Mouse (Mus musculus) gastrocnemius, postnatal 14 days (tissue): ENCODE results near the gene Cttnbp2nl. TPM values are rescaled to one million over a fixed set of nuclear protein-coding genes. Genes with fewer than 3 reads are reported as not detected.

ENCODE experiments used
- DNase-seq: peaks from one replicate; pipeline ENCODE4 v3.0.0; 2021; ENCODE audit warnings: mixed read lengths
- intact Hi-C: fragments of 180-260 bp; cut with DNase I; formaldehyde crosslinking; loops from one replicate; pipeline ENCODE4 v1.15.1; 2025; ENCODE audit warnings: low total_unique reads
- total RNA-seq, 2 experiments: library from RNA; stranded (reverse); gene quantifications; 2 replicates each; pipeline ENCODE4 v1.2.3; 2021

Cttnbp2nl gene
- total RNA-seq, 2 experiments from 2014 or later = 7.5 to 13.9 TPM

- DNase-seq = no peak
- intact Hi-C loops = loop anchor here (2.0 to 10.0 kb wide), 2 partner anchors 73 to 287 kb away; no protein-coding TSS in a partner anchor
These were observed 8.6 kb upstream of the Cttnbp2nl start for GRCm38 (mm10) chr3:105061496-105061895.

- intact Hi-C loops = loop anchor here (2.0 to 10.0 kb wide), 2 partner anchors 72 to 286 kb away; no protein-coding TSS in a partner anchor
- DNase-seq = no peak
These were observed 8.0 kb upstream of the Cttnbp2nl start for GRCm38 (mm10) chr3:105060992-105061391.

GRCm38 (mm10) chr3:105059911-105060310 is 7.0 kb upstream of the Cttnbp2nl start:
- no peak for DNase-seq
- intact Hi-C loops = loop anchor here (2.0 to 10.0 kb wide), 2 partner anchors 71 to 285 kb away; no protein-coding TSS in a partner anchor

- peak; percentile 76 for DNase-seq
- intact Hi-C loops = no loop called here
These were observed 5.9 kb upstream of the Cttnbp2nl start for GRCm38 (mm10) chr3:105058627-105059513.

- intact Hi-C loops = no loop called here
- DNase-seq = no peak
These were observed 2.7 kb upstream of the Cttnbp2nl start for GRCm38 (mm10) chr3:105055666-105056065.

- peak; percentile 33 for DNase-seq
- intact Hi-C loops = no loop called here
These were observed 2.0 kb upstream of the Cttnbp2nl start for GRCm38 (mm10) chr3:105054952-105055351.

- DNase-seq = no peak
- intact Hi-C loops = no loop called here
These were observed 704 bp upstream of the Cttnbp2nl start for GRCm38 (mm10) chr3:105053698-105054001.

- no peak for DNase-seq
- intact Hi-C loops = no loop called here
These were observed 592 bp downstream of the Cttnbp2nl start for GRCm38 (mm10) chr3:105052171-105052936.

GRCm38 (mm10) chr3:105051103-105051502 is 1.8 kb downstream of the Cttnbp2nl start:
- DNase-seq = no peak
- intact Hi-C loops = no loop called here

- intact Hi-C loops = no loop called here
- no peak for DNase-seq
These were observed 3.1 kb downstream of the Cttnbp2nl start for GRCm38 (mm10) chr3:105049848-105050247.

GRCm38 (mm10) chr3:105047616-105048015 is 5.3 kb downstream of the Cttnbp2nl start:
- intact Hi-C loops = no loop called here
- peak; percentile 61 for DNase-seq

- intact Hi-C loops = no loop called here
- DNase-seq = no peak
These were observed 6.1 kb downstream of the Cttnbp2nl start for GRCm38 (mm10) chr3:105046870-105047269.

- no peak for DNase-seq
- intact Hi-C loops = no loop called here
These were observed 9.2 kb downstream of the Cttnbp2nl start for GRCm38 (mm10) chr3:105043746-105044145.

GRCm38 (mm10) chr3:105040983-105041625 is 11.8 kb downstream of the Cttnbp2nl start:
- intact Hi-C loops = no loop called here
- no peak for DNase-seq

- no peak for DNase-seq
- intact Hi-C loops = no loop called here
These were observed 12.9 kb downstream of the Cttnbp2nl start for GRCm38 (mm10) chr3:105040002-105040401.

GRCm38 (mm10) chr3:105037240-105037770 is 15.6 kb downstream of the Cttnbp2nl start:
- intact Hi-C loops = no loop called here
- no peak for DNase-seq

- intact Hi-C loops = no loop called here
- DNase-seq = no peak
These were observed 16.6 kb downstream of the Cttnbp2nl start for GRCm38 (mm10) chr3:105036281-105036847.

GRCm38 (mm10) chr3:105023371-105024005 is 29.5 kb downstream of the Cttnbp2nl start:
- intact Hi-C loops = no loop called here
- DNase-seq = no peak
